Mouse (Mus musculus): ENCODE measurements around the gene Muc20. TPM values are rescaled to one million over a fixed set of nuclear protein-coding genes. Genes with fewer than 3 reads are reported as not detected.

Gene Muc20
- 0.04 TPM in 1 of 2 replicates, not detected in the other for polyA plus RNA-seq (2014; fragmentation: Nextera tagmentation; extraction: Ambion mirVana)

- H3K4me3 ChIP-seq (ENCODE audit: low read depth, low read length) = no peak within 1 kb of the TSS
- no peak within 1 kb of the TSS for H3K27ac ChIP-seq (ENCODE audit: low read depth)
- H3K9me3 ChIP-seq (ENCODE audit: control insufficient read depth, low read length) = no peaks in the 10 kb centered on the region
- no peak within 1 kb of the TSS for H3K4me2 ChIP-seq (ENCODE audit: low read length)
- DNase-seq (ENCODE audit: low spot score) (no peak), ATAC-seq (replicated peaks; ENCODE audit: low FRiP score, low TSS enrichment, low read depth) (no peak)
- no peaks in the 10 kb centered on the region for H3K4me1 ChIP-seq (replicated peaks; ENCODE audit: control insufficient read depth, insufficient read depth, low read length)
- 68% methylated on average over 3 of the region's 3 CpGs for WGBS
- no peak within 1 kb of the TSS for H3K9ac ChIP-seq (ENCODE audit: low read length)
- no peaks in the 10 kb centered on the region for H3K36me3 ChIP-seq (ENCODE audit: control insufficient read depth, insufficient read depth, low read length)
- no peaks in the 10 kb centered on the region for H3K27me3 ChIP-seq (replicated peaks; ENCODE audit: control insufficient read depth, insufficient read depth, low read length)
Measured at GRCm38 (mm10) chr16:32797426-32797689, at the start of gene Muc20. Gene Muc20 (minus strand): TSS chr16:32797435.

DNA sequence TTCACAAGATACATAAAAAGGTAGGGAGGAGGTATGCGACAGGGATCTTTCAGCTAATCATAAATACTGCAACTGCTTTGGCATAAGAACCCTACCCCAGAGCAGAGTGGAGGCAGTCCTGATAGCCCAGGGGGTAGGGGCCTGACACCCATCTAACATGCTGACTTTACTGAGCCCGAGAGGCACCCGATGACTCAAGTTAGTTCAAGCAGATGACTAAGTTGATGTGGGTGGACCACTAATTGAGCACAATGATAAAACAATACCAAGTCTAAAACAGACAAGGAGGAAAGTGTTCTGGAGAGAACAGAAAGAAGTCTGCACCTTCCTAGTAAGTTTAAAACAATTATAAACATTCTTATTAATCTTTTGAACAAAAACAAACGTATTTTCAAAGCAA lies 34.3 kb upstream of the Muc20 start:
- Histone ChIP-seq H3K27me3 (replicated peaks; ENCODE audit: control insufficient read depth, insufficient read depth, low read length) (no peaks in the 10 kb centered on the region), H3K27ac (ENCODE audit: low read depth) (no peak overlapping the region), H3K4me3 (ENCODE audit: low read depth, low read length) (no peak overlapping the region), H3K9ac (ENCODE audit: low read length) (no peak overlapping the region), H3K4me1 (replicated peaks; ENCODE audit: control insufficient read depth, insufficient read depth, low read length) (no peaks in the 10 kb centered on the region), H3K4me2 (ENCODE audit: low read length) (no peak overlapping the region), H3K9me3 (ENCODE audit: control insufficient read depth, low read length) (no peaks in the 10 kb centered on the region), H3K36me3 (ENCODE audit: control insufficient read depth, insufficient read depth, low read length) (peaks cover 55% of the 10 kb centered on the region)
- DNase-seq (ENCODE audit: low spot score) = no peak
- ATAC-seq (replicated peaks; ENCODE audit: low FRiP score, low TSS enrichment, low read depth) = no peak
- WGBS = 88% methylated on average over 4 of the region's 4 CpGs

- Histone ChIP-seq H3K4me1 (replicated peaks; ENCODE audit: control insufficient read depth, insufficient read depth, low read length) (no peaks in the 10 kb centered on the region), H3K27ac (ENCODE audit: low read depth) (no peak overlapping the region), H3K9ac (ENCODE audit: low read length) (no peak overlapping the region), H3K4me3 (ENCODE audit: low read depth, low read length) (no peak overlapping the region), H3K9me3 (ENCODE audit: control insufficient read depth, low read length) (no peaks in the 10 kb centered on the region), H3K27me3 (replicated peaks; ENCODE audit: control insufficient read depth, insufficient read depth, low read length) (no peaks in the 10 kb centered on the region), H3K4me2 (ENCODE audit: low read length) (no peak overlapping the region), H3K36me3 (ENCODE audit: control insufficient read depth, insufficient read depth, low read length) (peaks cover 59% of the 10 kb centered on the region)
- 88% methylated on average over 11 of the region's 11 CpGs for whole genome bisulfite sequencing
- ATAC-seq (replicated peaks; ENCODE audit: low FRiP score, low TSS enrichment, low read depth) (no peak), DNase-seq (ENCODE audit: low spot score) (no peak)
Measured at GRCm38 (mm10) chr16:32829104-32829503, 31.9 kb upstream of the Muc20 start.

DNA sequence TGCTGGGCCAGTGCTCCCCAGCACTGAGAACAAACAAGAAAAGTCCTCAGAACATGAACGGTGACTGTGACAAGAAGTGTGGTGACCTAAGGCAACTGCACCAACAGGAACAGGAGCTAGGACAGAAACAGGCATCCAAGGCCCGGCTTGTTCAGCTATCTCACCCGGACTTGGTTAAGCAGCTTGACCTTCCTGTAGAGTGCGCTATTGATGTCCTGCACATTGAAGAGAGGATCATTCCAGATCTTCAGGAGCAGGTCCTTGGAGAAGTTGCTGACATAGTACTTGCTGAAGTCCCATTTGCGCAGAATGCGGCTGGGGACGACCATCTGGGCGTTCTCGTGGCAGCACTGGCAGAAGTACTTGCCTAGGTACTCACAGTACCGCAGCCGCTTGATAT lies 29.3 kb upstream of the Muc20 start:
- Histone ChIP-seq H3K9ac (ENCODE audit: low read length) (no peak overlapping the region), H3K4me3 (ENCODE audit: low read depth, low read length) (no peak overlapping the region), H3K4me1 (replicated peaks; ENCODE audit: control insufficient read depth, insufficient read depth, low read length) (no peaks in the 10 kb centered on the region), H3K4me2 (ENCODE audit: low read length) (no peak overlapping the region), H3K27me3 (replicated peaks; ENCODE audit: control insufficient read depth, insufficient read depth, low read length) (no peaks in the 10 kb centered on the region), H3K36me3 (ENCODE audit: control insufficient read depth, insufficient read depth, low read length) (peaks cover 59% of the 10 kb centered on the region), H3K9me3 (ENCODE audit: control insufficient read depth, low read length) (no peaks in the 10 kb centered on the region), H3K27ac (ENCODE audit: low read depth) (no peak overlapping the region)
- ATAC-seq (replicated peaks; ENCODE audit: low FRiP score, low TSS enrichment, low read depth) = no peak
- WGBS = 95% methylated on average over 11 of the region's 11 CpGs
- DNase-seq (ENCODE audit: low spot score) = no peak

- DNase-seq (ENCODE audit: low spot score) (no peak), ATAC-seq (replicated peaks; ENCODE audit: low FRiP score, low TSS enrichment, low read depth) (no peak)
- Histone ChIP-seq H3K9me3 (ENCODE audit: control insufficient read depth, low read length) (no peaks in the 10 kb centered on the region), H3K4me1 (replicated peaks; ENCODE audit: control insufficient read depth, insufficient read depth, low read length) (no peaks in the 10 kb centered on the region), H3K36me3 (ENCODE audit: control insufficient read depth, insufficient read depth, low read length) (peaks cover 59% of the 10 kb centered on the region), H3K9ac (ENCODE audit: low read length) (no peak overlapping the region), H3K27ac (ENCODE audit: low read depth) (no peak overlapping the region), H3K4me3 (ENCODE audit: low read depth, low read length) (no peak overlapping the region), H3K4me2 (ENCODE audit: low read length) (no peak overlapping the region), H3K27me3 (replicated peaks; ENCODE audit: control insufficient read depth, insufficient read depth, low read length) (no peaks in the 10 kb centered on the region)
- 59% methylated on average over 12 of the region's 12 CpGs for WGBS
Measured at GRCm38 (mm10) chr16:32825380-32825779, 28.1 kb upstream of the Muc20 start.

DNA sequence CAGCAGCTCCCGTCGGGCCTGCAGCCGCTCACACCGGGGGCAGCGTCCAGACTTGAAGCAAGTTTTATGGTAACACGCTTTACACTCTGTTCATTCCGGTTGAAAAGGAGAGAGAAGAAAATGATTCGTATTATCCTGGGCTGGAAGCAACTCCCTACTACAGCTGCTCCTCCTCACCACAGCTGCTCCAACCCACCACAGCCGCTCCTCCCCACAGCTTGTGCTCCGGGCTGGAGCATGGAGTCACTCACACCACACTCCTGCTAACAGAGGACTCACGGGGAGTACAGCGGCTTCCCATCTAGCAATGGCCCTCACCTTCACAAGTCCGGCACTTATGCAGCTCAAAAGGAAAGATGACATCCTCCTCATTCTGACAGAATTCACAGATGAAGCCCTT lies 26.8 kb upstream of the Muc20 start:
- Histone ChIP-seq H3K36me3 (ENCODE audit: control insufficient read depth, insufficient read depth, low read length) (peaks cover 54% of the 10 kb centered on the region), H3K27ac (ENCODE audit: low read depth) (no peak overlapping the region), H3K9ac (ENCODE audit: low read length) (no peak overlapping the region), H3K4me2 (ENCODE audit: low read length) (no peak overlapping the region), H3K27me3 (replicated peaks; ENCODE audit: control insufficient read depth, insufficient read depth, low read length) (no peaks in the 10 kb centered on the region), H3K9me3 (ENCODE audit: control insufficient read depth, low read length) (no peaks in the 10 kb centered on the region), H3K4me1 (replicated peaks; ENCODE audit: control insufficient read depth, insufficient read depth, low read length) (no peaks in the 10 kb centered on the region), H3K4me3 (ENCODE audit: low read depth, low read length) (no peak overlapping the region)
- no peak for DNase-seq (ENCODE audit: low spot score)
- 94% methylated on average over 13 of the region's 13 CpGs for whole genome bisulfite sequencing
- no peak for ATAC-seq (replicated peaks; ENCODE audit: low FRiP score, low TSS enrichment, low read depth)

GRCm38 (mm10) chr16:32823487-32823886 lies 26.3 kb upstream of the Muc20 start:
- Histone ChIP-seq H3K9me3 (ENCODE audit: control insufficient read depth, low read length) (no peaks in the 10 kb centered on the region), H3K27ac (ENCODE audit: low read depth) (no peak overlapping the region), H3K4me1 (replicated peaks; ENCODE audit: control insufficient read depth, insufficient read depth, low read length) (no peaks in the 10 kb centered on the region), H3K27me3 (replicated peaks; ENCODE audit: control insufficient read depth, insufficient read depth, low read length) (no peaks in the 10 kb centered on the region), H3K9ac (ENCODE audit: low read length) (no peak overlapping the region), H3K4me2 (ENCODE audit: low read length) (no peak overlapping the region), H3K4me3 (ENCODE audit: low read depth, low read length) (no peak overlapping the region), H3K36me3 (ENCODE audit: control insufficient read depth, insufficient read depth, low read length) (peaks cover 50% of the 10 kb centered on the region)
- DNase-seq (ENCODE audit: low spot score) = no peak
- WGBS = 91% methylated on average over 8 of the region's 8 CpGs
- ATAC-seq (replicated peaks; ENCODE audit: low FRiP score, low TSS enrichment, low read depth) = no peak

GRCm38 (mm10) chr16:32822881-32823280 lies 25.6 kb upstream of the Muc20 start:
- H3K36me3 ChIP-seq (ENCODE audit: control insufficient read depth, insufficient read depth, low read length) = peaks cover 47% of the 10 kb centered on the region
- DNase-seq (ENCODE audit: low spot score) (no peak), ATAC-seq (replicated peaks; ENCODE audit: low FRiP score, low TSS enrichment, low read depth) (no peak)
- H3K4me3 ChIP-seq (ENCODE audit: low read depth, low read length) = no peak overlapping the region
- no peaks in the 10 kb centered on the region for H3K4me1 ChIP-seq (replicated peaks; ENCODE audit: control insufficient read depth, insufficient read depth, low read length)
- WGBS = 86% methylated on average over 5 of the region's 5 CpGs
- no peak overlapping the region for H3K9ac ChIP-seq (ENCODE audit: low read length)
- no peaks in the 10 kb centered on the region for H3K27me3 ChIP-seq (replicated peaks; ENCODE audit: control insufficient read depth, insufficient read depth, low read length)
- no peak overlapping the region for H3K4me2 ChIP-seq (ENCODE audit: low read length)
- no peak overlapping the region for H3K27ac ChIP-seq (ENCODE audit: low read depth)
- no peaks in the 10 kb centered on the region for H3K9me3 ChIP-seq (ENCODE audit: control insufficient read depth, low read length)

- H3K27me3 ChIP-seq (replicated peaks; ENCODE audit: control insufficient read depth, insufficient read depth, low read length) = no peaks in the 10 kb centered on the region
- no peak overlapping the region for H3K4me3 ChIP-seq (ENCODE audit: low read depth, low read length)
- 66% methylated on average over 6 of the region's 6 CpGs for WGBS
- no peaks in the 10 kb centered on the region for H3K4me1 ChIP-seq (replicated peaks; ENCODE audit: control insufficient read depth, insufficient read depth, low read length)
- H3K4me2 ChIP-seq (ENCODE audit: low read length) = no peak overlapping the region
- H3K27ac ChIP-seq (ENCODE audit: low read depth) = no peak overlapping the region
- no peak for DNase-seq (ENCODE audit: low spot score)
- H3K9me3 ChIP-seq (ENCODE audit: control insufficient read depth, low read length) = no peaks in the 10 kb centered on the region
- ATAC-seq (replicated peaks; ENCODE audit: low FRiP score, low TSS enrichment, low read depth) = no peak
- peaks cover 42% of the 10 kb centered on the region for H3K36me3 ChIP-seq (ENCODE audit: control insufficient read depth, insufficient read depth, low read length)
- no peak overlapping the region for H3K9ac ChIP-seq (ENCODE audit: low read length)
Measured at GRCm38 (mm10) chr16:32822450-32822827, 25.2 kb upstream of the Muc20 start.

Measured in intestine, embryonic 14.5 days (tissue).